Mouse (Mus musculus) hindlimb bud, embryonic 11.5 days (tissue): ENCODE data around the gene Vasp.

ENCODE experiments used
- DNase-seq: peaks from one replicate; pipeline ENCODE4 v3.0.0-alpha.2; 2012; ENCODE audit warnings: low read depth, low spot score; ENCODE audit errors: extremely low spot score

The Vasp gene

GRCm38 (mm10) chr7:19213385-19213784 lies 58.2 kb downstream of the Vasp start:
- DNase-seq, result no peak

- DNase-seq, result no peak
These were observed 59.4 kb downstream of the Vasp start, which contains the start of gene Gpr4 for GRCm38 (mm10) chr7:19211996-19212755. Gpr4 (plus strand) TSS chr7:19212538.

GRCm38 (mm10) chr7:19211041-19211675 lies 60.5 kb downstream of the Vasp start:
- no peak for DNase-seq

DNA sequence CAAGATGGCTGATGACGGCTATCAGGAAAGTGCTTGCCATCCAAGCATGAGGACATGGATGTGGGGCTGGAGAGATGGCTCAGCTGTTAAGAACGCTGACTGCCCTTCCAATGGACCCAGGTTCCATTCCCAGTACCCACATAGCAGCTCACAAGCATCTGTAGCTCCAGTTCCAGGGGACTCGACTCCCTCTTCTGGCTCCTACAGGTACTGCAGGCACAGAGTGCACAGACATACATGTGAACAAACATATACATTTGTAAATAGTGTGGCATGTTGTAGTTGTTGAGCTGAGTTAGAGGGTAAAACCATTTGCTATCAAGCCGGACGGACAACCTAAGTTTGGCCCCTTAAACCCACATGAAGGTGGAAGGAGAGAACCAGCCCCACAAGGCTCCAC lies 61.6 kb downstream of the Vasp start:
- DNase-seq, result no peak

GRCm38 (mm10) chr7:19209494-19209893 lies 62.1 kb downstream of the Vasp start:
- no peak for DNase-seq

DNA sequence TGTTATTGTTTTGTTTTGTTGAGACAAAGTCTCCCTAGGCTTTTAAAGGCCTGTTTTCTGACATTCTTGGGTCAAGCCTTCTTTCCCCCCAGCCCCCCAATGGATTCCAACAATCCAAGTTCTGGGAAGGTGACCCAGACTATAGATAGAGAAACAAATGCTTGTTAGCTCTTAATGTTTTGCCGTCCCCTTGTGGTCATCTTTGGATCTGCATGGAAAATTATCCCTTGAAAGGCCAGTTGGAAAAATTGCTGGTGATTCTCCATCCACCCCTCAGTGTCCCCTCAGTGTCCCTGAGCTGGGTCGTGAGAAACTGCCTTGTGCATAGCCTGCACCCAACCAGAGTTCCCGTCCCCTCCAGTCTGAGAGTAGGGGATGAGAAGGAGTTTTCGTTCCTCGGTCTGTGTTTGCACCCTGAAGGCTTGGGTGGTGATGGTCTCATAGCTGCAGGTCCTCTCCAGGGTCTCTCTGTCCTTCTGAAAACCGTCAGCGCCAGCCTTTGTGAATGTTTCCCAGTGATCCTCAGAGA lies 62.6 kb downstream of the Vasp start:
- no peak for DNase-seq

DNA sequence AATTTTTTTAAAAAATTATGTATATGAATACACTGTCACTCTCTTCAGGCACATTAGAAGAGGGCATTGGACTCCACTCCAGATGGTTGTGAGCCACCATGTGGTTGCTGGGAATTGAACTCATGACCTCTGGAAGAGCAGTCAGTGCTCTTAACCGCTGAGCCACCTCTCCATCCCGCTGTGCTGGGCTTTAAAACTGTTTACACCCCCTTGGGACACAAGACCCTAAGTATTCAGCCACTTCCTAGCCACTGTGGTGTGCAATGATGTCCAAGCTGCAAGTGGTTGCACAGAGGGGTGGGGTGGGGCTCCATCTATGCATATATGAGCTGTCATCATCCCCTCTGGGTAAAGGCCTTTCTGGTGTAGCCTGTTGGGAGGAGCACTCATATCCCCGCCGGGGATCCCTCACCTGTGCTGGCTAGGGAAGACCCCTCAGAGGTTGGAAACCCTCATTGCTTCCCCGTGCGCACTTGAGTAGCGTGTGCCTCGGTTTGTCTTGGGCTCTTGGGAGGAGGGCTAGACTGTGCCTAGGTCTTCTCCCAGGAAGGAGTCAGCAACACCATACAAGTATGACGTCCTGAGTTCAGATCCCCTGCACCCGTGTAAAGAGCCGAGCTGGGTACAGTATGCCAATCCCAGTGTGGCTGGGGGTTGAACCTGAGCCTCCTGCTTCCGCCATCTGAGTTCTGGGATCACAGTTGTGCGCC lies 63.3 kb downstream of the Vasp start:
- no peak for DNase-seq
